Mouse (Mus musculus): ENCODE data around the gene Sars. TPM values are rescaled to one million over a fixed set of nuclear protein-coding genes. Genes with fewer than 3 reads are reported as not detected.

Gene Sars
- polyA plus RNA-seq, 1 experiment from 2014 or later, result 108 TPM

DNA sequence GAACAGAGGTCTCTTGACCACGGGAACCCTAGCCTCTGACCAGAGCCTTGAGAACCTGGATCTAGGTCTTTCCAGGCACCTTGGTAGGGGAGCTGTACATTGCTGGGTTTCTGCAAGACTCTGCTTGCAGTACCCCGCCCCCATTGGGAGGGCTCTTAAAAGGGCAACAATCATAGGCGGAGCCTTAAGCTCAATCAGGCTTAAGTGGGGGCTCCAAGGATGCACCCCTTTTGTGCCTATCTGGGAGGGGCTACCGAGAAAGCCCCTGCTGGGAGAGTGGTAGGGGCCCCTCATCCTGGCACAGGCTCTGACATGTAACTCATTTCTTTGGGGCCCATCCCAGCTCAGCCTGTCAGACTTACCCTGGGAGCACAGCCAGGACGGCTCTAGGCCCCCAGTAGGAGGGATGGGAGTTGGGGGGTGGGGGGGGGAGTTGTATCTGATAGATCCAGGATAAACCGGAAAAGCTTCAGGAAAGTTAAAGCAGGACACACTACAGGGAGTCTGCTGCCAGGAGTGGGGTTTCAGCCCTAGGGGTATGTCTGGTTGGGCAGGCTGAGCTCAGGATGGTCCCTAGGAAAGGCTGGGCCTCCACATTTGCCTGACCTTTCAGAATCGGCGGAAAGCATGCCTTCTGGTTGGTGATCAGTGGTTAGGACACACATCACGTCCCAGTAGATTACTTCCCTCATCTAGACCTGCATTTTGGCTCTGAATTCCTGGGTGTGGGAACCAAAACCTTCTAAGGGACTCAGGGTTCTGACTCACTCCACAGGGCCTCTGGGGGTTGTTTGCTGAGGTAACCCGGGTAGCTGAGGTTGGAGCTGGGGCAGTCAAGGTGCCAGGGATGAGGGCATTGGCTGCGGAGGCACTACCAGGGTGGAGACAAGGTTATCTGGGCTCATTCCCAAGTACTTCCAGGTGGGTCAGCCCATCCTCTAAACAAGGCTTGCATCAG is 20.9 kb downstream of the Sars start:
- Histone ChIP-seq H3K4me1 (replicated peaks) (peaks cover 15% of the 10 kb centered on the region), H3K27ac (no peak overlapping the region), H3K4me3 (replicated peaks) (no peak overlapping the region), H3K9me3 (replicated peaks) (no peaks in the 10 kb centered on the region), H3K27me3 (peaks cover 4% of the 10 kb centered on the region; the same call in 1 of the 2 replicates), H3K4me2 (0 out of 2 replicates have a peak overlapping the region, but pooled peaks have one; percentile 12), H3K36me3 (peaks cover 43% of the 10 kb centered on the region), H3K9ac (no peak overlapping the region)
- WGBS (ENCODE audit: insufficient replicate concordance), result 26% methylated on average over 11 of the region's 11 CpGs
- ATAC-seq (ENCODE audit: low read depth), result peak; percentile 37
- DNase-seq, result no peak

DNA sequence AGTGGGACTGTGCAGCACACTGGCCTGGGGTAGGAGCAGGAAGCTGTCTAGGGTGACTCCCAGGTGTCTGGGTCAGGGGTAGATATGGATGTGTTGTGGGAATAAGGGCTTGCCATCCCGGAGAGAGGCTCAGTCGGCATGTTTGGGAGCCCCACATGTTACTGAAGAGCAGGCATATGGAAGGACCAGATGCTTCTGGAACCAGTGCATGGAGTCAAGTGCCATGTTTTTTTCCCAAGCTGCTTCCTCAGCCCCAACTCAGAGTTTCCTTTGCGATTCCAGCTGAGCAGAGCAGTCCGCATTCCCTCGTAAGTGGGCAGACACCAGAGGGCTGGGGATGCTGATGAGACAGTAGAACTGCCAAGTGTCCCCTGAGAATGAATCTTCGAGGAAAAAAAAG is 22.0 kb downstream of the Sars start:
- no peak for ATAC-seq (ENCODE audit: low read depth)
- 49% methylated on average over 6 of the region's 6 CpGs for WGBS (ENCODE audit: insufficient replicate concordance)
- Histone ChIP-seq H3K27me3 (peaks cover 9% of the 10 kb centered on the region), H3K4me2 (no peak overlapping the region), H3K9ac (no peak overlapping the region), H3K4me1 (replicated peaks) (peaks cover 15% of the 10 kb centered on the region), H3K36me3 (peaks cover 31% of the 10 kb centered on the region), H3K4me3 (replicated peaks) (no peak overlapping the region), H3K9me3 (replicated peaks) (no peaks in the 10 kb centered on the region), H3K27ac (no peak overlapping the region)
- no peak for DNase-seq

DNA sequence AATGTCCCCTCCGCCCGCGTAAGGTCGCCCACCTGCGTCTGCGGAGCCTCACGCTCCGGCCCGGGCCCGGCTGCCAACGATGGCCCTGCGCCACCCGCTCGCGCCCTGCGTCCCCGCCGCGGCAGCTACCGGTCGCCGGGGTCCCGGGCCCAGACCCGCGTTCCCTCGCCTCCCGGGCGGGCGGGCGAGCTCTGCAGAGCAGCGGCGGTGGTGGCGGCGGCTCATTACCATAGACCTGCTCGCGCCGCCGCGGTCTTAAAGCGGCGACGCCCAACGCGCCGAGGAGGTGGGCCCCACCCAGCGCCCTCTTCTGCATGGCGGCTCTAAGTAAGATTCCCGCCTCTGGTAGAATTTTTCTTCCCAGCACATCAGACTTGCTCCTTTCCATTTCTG is 29.2 kb downstream of the Sars start:
- H3K9me3 ChIP-seq (replicated peaks), result peaks cover 17% of the 10 kb centered on the region
- DNase-seq (peak; percentile 36), ATAC-seq (ENCODE audit: low read depth) (peak; percentile 75)
- peak overlapping the region; percentile 71 for H3K9ac ChIP-seq
- peak overlapping the region; percentile 97 for H3K4me2 ChIP-seq
- no peak overlapping the region for H3K27ac ChIP-seq
- H3K36me3 ChIP-seq, result no peaks in the 10 kb centered on the region
- peaks cover 16% of the 10 kb centered on the region for H3K4me1 ChIP-seq (replicated peaks)
- peak overlapping the region; percentile 65 for H3K4me3 ChIP-seq (replicated peaks)
- peaks cover 49% of the 10 kb centered on the region for H3K27me3 ChIP-seq
- WGBS (ENCODE audit: insufficient replicate concordance), result under 1% methylated on average over 48 of the region's 48 CpGs

DNA sequence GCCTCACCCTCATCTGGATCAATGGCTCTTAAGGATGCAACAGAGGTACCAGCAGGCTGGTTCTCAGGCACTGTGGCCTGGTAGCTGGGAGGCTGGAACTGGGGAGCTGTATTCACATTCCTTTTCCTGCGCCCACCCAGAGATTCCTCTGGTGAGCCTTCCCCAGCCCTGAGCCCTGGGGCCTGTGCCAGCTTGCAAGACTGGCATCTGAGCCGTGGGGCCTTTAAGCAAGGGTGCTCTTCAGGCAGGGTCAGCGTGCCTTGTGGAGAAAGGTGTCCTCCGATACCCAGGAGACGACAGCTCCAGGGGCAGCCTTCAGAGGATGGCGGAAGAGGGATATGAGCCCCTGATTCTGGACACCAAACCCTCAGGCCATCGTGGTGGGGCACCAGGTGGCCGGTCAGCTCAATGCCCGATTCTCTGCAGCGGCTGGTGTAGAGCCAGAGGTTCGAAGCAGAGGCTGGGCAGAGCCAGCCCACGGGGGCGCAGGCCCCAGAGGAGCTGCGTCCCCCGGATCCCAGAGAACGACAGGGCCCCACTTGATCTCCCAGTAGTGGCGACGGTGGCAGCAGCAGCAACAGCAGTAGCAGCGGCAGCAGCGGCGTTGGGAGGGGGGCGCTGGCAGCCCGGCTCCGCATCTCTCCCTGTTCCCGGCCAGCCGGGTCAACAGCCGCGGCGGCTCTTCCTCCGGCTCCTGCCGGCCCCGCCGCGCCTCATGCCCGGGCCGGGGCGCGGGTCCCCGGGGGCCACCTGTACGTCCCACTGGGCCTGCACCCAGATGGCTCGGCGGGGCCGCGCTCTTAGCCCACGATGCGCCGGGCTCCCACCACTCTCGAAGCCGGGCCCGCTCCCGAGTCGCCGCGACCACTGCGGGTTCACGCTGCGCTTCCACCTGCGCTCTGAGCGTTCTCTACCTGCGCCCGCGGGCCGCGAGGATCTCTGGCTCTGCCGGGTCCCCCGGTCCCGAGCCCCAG is 29.9 kb downstream of the Sars start, which contains the start of gene Celsr2:
Gene Celsr2, minus strand, starts transcription at position 696 of the 974 bp plus-strand sequence.
- WGBS (ENCODE audit: insufficient replicate concordance), result 9% methylated on average over 65 of the region's 67 CpGs
- H3K4me3 ChIP-seq (replicated peaks), result peak within 1 kb of the TSS; percentile 65
- H3K9me3 ChIP-seq (replicated peaks), result peaks cover 17% of the 10 kb centered on the region
- H3K4me1 ChIP-seq (replicated peaks), result peaks cover 16% of the 10 kb centered on the region
- ATAC-seq (ENCODE audit: low read depth) (0 out of 2 replicates have a peak, but pooled peaks have one; percentile 19), DNase-seq (no peak)
- H3K9ac ChIP-seq, result peak within 1 kb of the TSS; percentile 71
- H3K36me3 ChIP-seq, result no peaks in the 10 kb centered on the region
- H3K4me2 ChIP-seq, result peak within 1 kb of the TSS; percentile 97
- peaks cover 45% of the 10 kb centered on the region for H3K27me3 ChIP-seq
- H3K27ac ChIP-seq, result no peak within 1 kb of the TSS

DNA sequence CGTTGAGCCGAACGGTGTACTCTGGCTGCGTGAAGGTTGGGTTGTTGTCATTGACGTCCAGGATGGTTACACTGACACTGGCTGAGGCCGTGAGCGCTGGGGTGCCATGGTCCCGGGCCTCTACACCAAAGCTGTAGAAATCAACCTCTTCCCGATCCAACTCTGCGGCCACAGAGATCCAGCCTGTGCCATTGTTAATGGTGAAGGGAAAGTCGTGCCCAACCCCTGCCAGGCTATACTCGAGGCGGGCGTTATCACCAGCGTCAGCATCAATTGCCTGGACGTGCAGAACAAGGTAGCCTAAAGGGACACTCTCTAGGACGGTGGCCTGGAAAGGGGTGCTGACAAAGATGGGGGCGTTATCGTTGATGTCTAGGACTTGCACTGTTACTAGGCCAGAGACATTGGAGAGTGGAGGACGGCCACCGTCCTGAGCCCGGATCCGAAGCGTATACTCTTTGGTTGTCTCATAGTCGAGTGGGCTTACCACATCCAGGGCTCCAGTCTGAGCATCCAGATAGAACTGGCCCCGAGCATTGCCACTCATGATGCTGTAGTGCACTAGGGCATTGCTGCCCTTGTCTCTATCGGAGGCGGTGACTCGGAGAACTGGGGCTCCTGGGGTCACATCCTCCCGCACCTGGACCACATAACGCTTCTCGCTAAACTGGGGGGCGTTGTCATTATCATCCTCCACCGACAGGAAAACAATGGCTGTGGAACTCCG is 31.2 kb downstream of the Sars start:
- no peak overlapping the region for H3K9ac ChIP-seq
- H3K4me2 ChIP-seq, result no peak overlapping the region
- peaks cover 17% of the 10 kb centered on the region for H3K9me3 ChIP-seq (replicated peaks)
- peaks cover 16% of the 10 kb centered on the region for H3K4me1 ChIP-seq (replicated peaks)
- WGBS (ENCODE audit: insufficient replicate concordance), result 88% methylated on average over 35 of the region's 35 CpGs
- no peak for DNase-seq
- no peak overlapping the region for H3K27ac ChIP-seq
- no peak overlapping the region for H3K4me3 ChIP-seq (replicated peaks)
- H3K36me3 ChIP-seq, result no peaks in the 10 kb centered on the region
- ATAC-seq (ENCODE audit: low read depth), result no peak
- H3K27me3 ChIP-seq, result peaks cover 45% of the 10 kb centered on the region

DNA sequence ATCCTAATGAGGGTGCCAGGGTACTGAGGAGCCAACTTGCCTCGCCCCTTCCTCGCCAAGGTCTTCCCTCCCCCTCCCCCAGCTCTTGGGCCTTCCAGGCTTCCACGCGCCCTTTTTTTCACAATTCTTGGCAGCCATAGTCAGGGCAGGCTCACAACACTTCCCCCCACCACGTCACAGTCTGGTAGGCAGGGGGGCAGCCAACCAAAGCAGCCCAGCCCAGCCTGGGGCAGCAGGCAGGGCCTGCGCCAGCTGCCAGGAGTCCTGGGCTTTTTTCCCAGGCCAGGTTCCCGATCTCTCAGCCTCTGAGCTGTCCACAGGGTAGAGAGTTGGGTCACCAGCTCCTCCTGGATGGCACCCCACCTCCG is 33.3 kb downstream of the Sars start:
- no peaks in the 10 kb centered on the region for H3K36me3 ChIP-seq
- peaks cover 16% of the 10 kb centered on the region for H3K4me1 ChIP-seq (replicated peaks)
- no peak for DNase-seq
- no peak overlapping the region for H3K4me3 ChIP-seq (replicated peaks)
- H3K4me2 ChIP-seq, result no peak overlapping the region
- H3K9ac ChIP-seq, result no peak overlapping the region
- no peak for ATAC-seq (ENCODE audit: low read depth)
- H3K27me3 ChIP-seq, result peaks cover 28% of the 10 kb centered on the region
- 65% methylated on average over 8 of the region's 8 CpGs for WGBS (ENCODE audit: insufficient replicate concordance)
- peaks cover 17% of the 10 kb centered on the region for H3K9me3 ChIP-seq (replicated peaks)
- H3K27ac ChIP-seq, result no peak overlapping the region

DNA sequence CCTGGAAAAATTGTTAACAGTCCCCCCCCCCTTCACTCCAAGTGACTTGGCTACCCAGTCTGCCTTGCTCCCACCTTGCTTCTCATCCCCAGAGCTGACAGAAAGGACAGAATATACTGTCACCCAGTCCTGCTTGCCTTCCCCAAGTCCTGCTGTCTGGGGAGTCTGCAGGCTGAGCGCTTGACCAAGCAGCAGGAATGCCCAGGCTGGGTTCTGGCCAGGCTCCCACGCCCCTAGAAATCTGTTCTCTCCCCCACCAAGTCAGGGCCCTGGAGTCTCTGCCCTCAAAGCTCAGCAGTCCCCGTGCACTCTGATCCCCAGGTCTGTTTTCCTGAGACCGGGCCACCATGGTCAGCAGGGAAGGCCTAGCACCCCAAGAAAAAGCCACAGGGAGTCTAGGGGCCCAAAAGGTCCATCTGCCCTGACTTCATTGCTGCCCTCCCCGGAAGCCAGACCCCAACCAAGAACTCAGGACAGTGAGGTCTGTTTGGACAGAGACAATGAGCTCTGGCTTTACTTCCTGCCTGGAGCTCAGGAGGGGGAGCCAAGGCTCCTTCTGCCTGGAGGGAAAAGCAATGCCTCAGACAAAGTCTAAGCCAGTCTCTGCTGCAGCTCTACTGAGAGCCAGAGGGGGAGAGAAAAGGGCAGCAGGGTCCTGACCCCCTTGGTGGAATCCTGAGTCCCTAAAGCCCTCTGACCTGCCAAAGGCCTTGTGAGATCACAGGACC is 33.8 kb downstream of the Sars start:
- Histone ChIP-seq H3K4me3 (replicated peaks) (no peak overlapping the region), H3K27ac (no peak overlapping the region), H3K9me3 (replicated peaks) (peaks cover 17% of the 10 kb centered on the region), H3K27me3 (peaks cover 22% of the 10 kb centered on the region), H3K4me2 (no peak overlapping the region), H3K4me1 (replicated peaks) (peaks cover 13% of the 10 kb centered on the region), H3K9ac (no peak overlapping the region), H3K36me3 (no peaks in the 10 kb centered on the region)
- 53% methylated on average over 5 of the region's 5 CpGs for WGBS (ENCODE audit: insufficient replicate concordance)
- DNase-seq, result no peak
- no peak for ATAC-seq (ENCODE audit: low read depth)

DNA sequence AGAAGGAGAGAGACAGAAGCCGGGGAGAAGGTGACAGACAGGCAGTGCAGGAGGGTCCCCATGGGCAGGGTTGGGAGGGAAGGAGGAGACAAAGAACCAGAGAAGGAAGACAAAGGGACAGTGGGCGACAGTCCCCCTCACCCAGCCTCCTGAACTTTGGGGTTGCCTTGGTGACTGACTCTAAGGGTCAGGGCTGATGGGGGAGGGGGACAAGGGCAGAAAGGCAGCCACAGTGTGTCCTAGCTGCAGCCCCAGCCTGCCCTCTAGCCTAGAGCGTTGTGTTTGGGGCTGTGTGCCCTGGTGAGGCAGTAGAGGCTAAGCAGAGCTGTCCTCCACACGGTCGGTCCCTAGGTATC is 34.7 kb downstream of the Sars start:
- DNase-seq (no peak), ATAC-seq (ENCODE audit: low read depth) (no peak)
- Histone ChIP-seq H3K4me2 (no peak overlapping the region), H3K36me3 (no peaks in the 10 kb centered on the region), H3K4me3 (replicated peaks) (no peak overlapping the region), H3K27ac (no peak overlapping the region), H3K9ac (no peak overlapping the region), H3K9me3 (replicated peaks) (peaks cover 17% of the 10 kb centered on the region), H3K27me3 (peaks cover 14% of the 10 kb centered on the region), H3K4me1 (replicated peaks) (peaks cover 5% of the 10 kb centered on the region)
- WGBS (ENCODE audit: insufficient replicate concordance), result 44% methylated on average over 5 of the region's 5 CpGs

DNA sequence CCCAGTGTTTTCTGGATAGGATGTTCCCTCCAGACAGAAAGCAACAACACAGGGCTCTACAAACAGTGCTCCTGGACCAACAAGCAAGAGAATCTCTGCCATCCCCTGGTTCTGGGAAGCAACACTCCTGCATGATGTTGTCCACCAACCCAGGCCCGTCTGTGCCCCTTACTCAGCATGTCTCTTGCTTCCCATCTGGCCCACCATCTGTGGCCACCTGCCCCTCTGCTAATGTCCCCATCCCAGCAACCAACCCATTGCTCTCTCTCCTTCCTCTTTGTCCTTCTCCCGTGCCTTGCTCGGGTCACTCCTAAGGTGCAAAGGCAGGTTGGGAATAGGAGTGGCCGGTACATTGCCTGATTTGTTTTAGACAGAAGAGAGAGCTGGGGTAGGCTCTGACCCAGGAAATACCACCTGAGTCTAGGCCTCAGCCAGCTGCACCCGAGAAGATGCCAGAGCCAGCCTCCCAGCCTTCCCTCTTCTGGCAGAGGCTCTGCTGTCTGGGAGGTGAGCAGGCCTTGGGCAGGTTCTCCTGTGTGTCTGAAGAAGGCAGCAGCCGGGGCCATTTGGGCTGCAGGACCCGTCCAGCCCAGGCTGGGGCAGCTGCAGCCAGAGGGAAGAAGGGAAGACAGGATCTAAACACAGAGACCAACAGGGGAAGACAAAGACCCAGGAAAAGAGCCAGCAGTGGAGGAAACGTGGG is 35.2 kb downstream of the Sars start:
- no peaks in the 10 kb centered on the region; the same call in 1 of the 2 replicates for H3K4me1 ChIP-seq (replicated peaks)
- WGBS (ENCODE audit: insufficient replicate concordance), result 53% methylated on average over 8 of the region's 8 CpGs
- ATAC-seq (ENCODE audit: low read depth) (no peak), DNase-seq (no peak)
- H3K9ac ChIP-seq, result no peak overlapping the region
- H3K27me3 ChIP-seq, result peaks cover 9% of the 10 kb centered on the region
- no peak overlapping the region for H3K4me2 ChIP-seq
- H3K4me3 ChIP-seq (replicated peaks), result no peak overlapping the region
- H3K9me3 ChIP-seq (replicated peaks), result peaks cover 17% of the 10 kb centered on the region
- H3K36me3 ChIP-seq, result no peaks in the 10 kb centered on the region
- H3K27ac ChIP-seq, result no peak overlapping the region

DNA sequence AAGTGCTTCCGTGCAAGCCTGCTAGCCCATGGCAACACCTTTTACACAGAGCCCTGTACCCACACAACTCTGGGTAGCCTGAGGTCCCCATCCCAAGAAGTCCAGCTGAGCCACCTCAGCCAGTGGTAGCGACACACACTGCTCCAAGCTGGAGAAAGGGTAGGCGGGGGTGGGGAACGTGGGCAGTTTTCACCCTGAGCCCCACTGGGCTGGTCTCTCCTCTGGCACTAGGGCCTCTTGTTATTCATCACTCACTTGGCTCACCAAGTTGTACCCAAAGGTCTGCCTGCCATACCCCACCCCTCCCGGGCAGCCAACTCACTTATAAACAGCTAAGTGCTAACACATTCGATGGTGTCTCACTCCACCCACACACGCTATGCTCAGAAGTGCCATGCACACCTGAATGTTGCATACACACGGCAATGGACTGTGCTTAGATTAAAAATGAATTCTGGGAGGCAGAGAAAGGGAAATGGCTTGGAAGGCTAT is 36.4 kb downstream of the Sars start:
- Histone ChIP-seq H3K4me2 (no peak overlapping the region), H3K27me3 (no peaks in the 10 kb centered on the region), H3K9ac (no peak overlapping the region), H3K9me3 (replicated peaks) (peaks cover 4% of the 10 kb centered on the region), H3K27ac (no peak overlapping the region), H3K4me1 (replicated peaks) (no peaks in the 10 kb centered on the region), H3K4me3 (replicated peaks) (no peak overlapping the region), H3K36me3 (no peaks in the 10 kb centered on the region)
- ATAC-seq (ENCODE audit: low read depth), result no peak
- WGBS (ENCODE audit: insufficient replicate concordance), result 73% methylated on average over 8 of the region's 8 CpGs
- DNase-seq, result no peak
